ENCODE assay signal across 16 mouse cellular contexts in genomic region chr7:129215926-129216543, GRCm38 (mm10). TPM values are rescaled to one million over a fixed set of nuclear protein-coding genes. Genes with fewer than 3 reads are reported as not detected.
DNase-seq lines count a peak whose midpoint lies in the region; ATAC-seq and TF ChIP-seq lines count a peak whose summit lies in the region.
"Had no signal": no experiment of that assay in that cellular context is flagged by ENCODE, and none has a peak within 500 bp of the region (broad histone marks: within the 10 kb centered on the region; RNA-seq: fewer than 3 reads in every experiment).

No protein-coding gene starts in this region.

- DNase-seq in embryonic facial prominence, embryonic 14.5 days (ENCODE audit: low spot score) = peak; percentile 22
- DNase-seq in embryonic facial prominence, embryonic 10.5 days (ENCODE audit: low spot score) = no peak
- DNase-seq in kidney, postnatal 10 days = peak; percentile 18
- DNase-seq in kidney, adult 9 months = no peak
- peak; percentile 52 for DNase-seq in forelimb bud, embryonic 11.5 days (ENCODE audit: low read depth, low spot score)
- peak; percentile 54 for DNase-seq in midbrain, postnatal 0 days (ENCODE audit: low spot score)
- DNase-seq in T-cell, adult 2 months (ENCODE audit: low spot score) = no peak
- DNase-seq in layer of hippocampus, adult 18-20 months (ENCODE audit: low spot score in 2 of 2) = no peak
- DNase-seq: adrenal gland, adult 8-10 months; liver, postnatal 0 days; spleen, adult 18-20 months had no signal

- 0 out of 2 replicates have a peak, but pooled peaks have one; percentile 37 for ATAC-seq in embryonic facial prominence, embryonic 14.5 days (ENCODE audit: low read depth)
- no peak; the same call in 1 of the 2 replicates for ATAC-seq in midbrain, postnatal 0 days (ENCODE audit: low FRiP score)
- ATAC-seq: inflammation-experienced regulatory T-cells, adult 6 months; liver, postnatal 0 days had no signal

- no peaks in the 10 kb centered on the region for H3K27me3 ChIP-seq in embryonic facial prominence, embryonic 14.5 days (replicated peaks; ENCODE audit: control insufficient read depth, insufficient read depth, low read length)
- no peaks in the 10 kb centered on the region for H3K27me3 ChIP-seq in embryonic facial prominence, embryonic 10.5 days (replicated peaks; ENCODE audit: low read depth, poor library complexity, severe bottlenecking)
- no peaks in the 10 kb centered on the region; the same call in 1 of the 2 replicates for H3K27me3 ChIP-seq in midbrain, postnatal 0 days (ENCODE audit: insufficient read depth, low read length)
- H3K27me3 ChIP-seq: embryonic facial prominence, embryonic 13.5 days; limb, embryonic 13.5 days had no signal

- 86% methylated on average over 10 of the region's 10 CpGs for WGBS in embryonic facial prominence, embryonic 14.5 days
- 94% methylated on average over 10 of the region's 10 CpGs for WGBS in embryonic facial prominence, embryonic 10.5 days
- 70% methylated on average over 10 of the region's 10 CpGs for WGBS in midbrain, postnatal 0 days

- H3K4me2 ChIP-seq in embryonic facial prominence, embryonic 14.5 days (ENCODE audit: low read depth, low read length) = no peak overlapping the region
- H3K4me2 ChIP-seq in midbrain, postnatal 0 days (ENCODE audit: low read depth, low read length, poor library complexity, severe bottlenecking) = no peak overlapping the region
- H3K4me2 ChIP-seq: embryonic facial prominence, embryonic 13.5 days; limb, embryonic 13.5 days had no signal

- no peaks in the 10 kb centered on the region for H3K36me3 ChIP-seq in embryonic facial prominence, embryonic 14.5 days (ENCODE audit: control insufficient read depth, insufficient read depth, low read length)
- no peaks in the 10 kb centered on the region for H3K36me3 ChIP-seq in embryonic facial prominence, embryonic 10.5 days (replicated peaks)
- no peaks in the 10 kb centered on the region for H3K36me3 ChIP-seq in midbrain, postnatal 0 days (ENCODE audit: insufficient read depth, low read length)
- H3K36me3 ChIP-seq: embryonic facial prominence, embryonic 13.5 days; limb, embryonic 13.5 days had no signal

- H3K9me3 ChIP-seq in embryonic facial prominence, embryonic 14.5 days (ENCODE audit: control insufficient read depth, low read length) = no peaks in the 10 kb centered on the region
- no peaks in the 10 kb centered on the region for H3K9me3 ChIP-seq in embryonic facial prominence, embryonic 10.5 days
- no peaks in the 10 kb centered on the region for H3K9me3 ChIP-seq in midbrain, postnatal 0 days (ENCODE audit: low read length)
- H3K9me3 ChIP-seq: embryonic facial prominence, embryonic 13.5 days; limb, embryonic 13.5 days had no signal

- H3K27ac ChIP-seq in embryonic facial prominence, embryonic 14.5 days (replicated peaks; ENCODE audit: low read depth, low read length) = no peak overlapping the region
- no peak overlapping the region for H3K27ac ChIP-seq in embryonic facial prominence, embryonic 10.5 days (replicated peaks)
- peak overlapping the region; percentile 12; the same call in 1 of the 2 replicates for H3K27ac ChIP-seq in midbrain, postnatal 0 days (ENCODE audit: low read depth, low read length)
- H3K27ac ChIP-seq: embryonic facial prominence, embryonic 13.5 days had no signal

- no peaks in the 10 kb centered on the region for H3K4me1 ChIP-seq in embryonic facial prominence, embryonic 14.5 days (ENCODE audit: control insufficient read depth, insufficient read depth, low read length)
- no peaks in the 10 kb centered on the region for H3K4me1 ChIP-seq in embryonic facial prominence, embryonic 10.5 days
- H3K4me1 ChIP-seq in midbrain, postnatal 0 days (ENCODE audit: insufficient read depth, low read length) = no peaks in the 10 kb centered on the region; the same call in 1 of the 2 replicates
- H3K4me1 ChIP-seq: embryonic facial prominence, embryonic 13.5 days had no signal

- no peak for TF ChIP-seq CTCF in midbrain, postnatal 0 days (IDR thresholded peaks at IDR 0.05)

- no peak overlapping the region for H3K9ac ChIP-seq in embryonic facial prominence, embryonic 14.5 days (ENCODE audit: low read depth, low read length)
- no peak overlapping the region for H3K9ac ChIP-seq in midbrain, postnatal 0 days (replicated peaks; ENCODE audit: low read length, poor library complexity, severe bottlenecking)
- H3K9ac ChIP-seq: embryonic facial prominence, embryonic 13.5 days; limb, embryonic 13.5 days; liver, postnatal 0 days had no signal

- H3K4me3 ChIP-seq in embryonic facial prominence, embryonic 14.5 days (ENCODE audit: low read depth, low read length) = no peak overlapping the region
- H3K4me3 ChIP-seq in embryonic facial prominence, embryonic 10.5 days = no peak overlapping the region
- no peak overlapping the region for H3K4me3 ChIP-seq in midbrain, postnatal 0 days (ENCODE audit: low read depth, low read length)
- H3K4me3 ChIP-seq: embryonic facial prominence, embryonic 13.5 days; limb, embryonic 13.5 days had no signal

RNA-seq across cellular contexts. Expression of gene Plpp4, which starts 40.8 kb away (rescaled TPM):
- 0.71 and 0.93 TPM in 2 replicates for polyA plus RNA-seq in embryonic facial prominence, embryonic 14.5 days (2014; fragmentation: Nextera tagmentation; extraction: Ambion mirVana)
- 0.22 and 0.73 TPM in 2 replicates for polyA plus RNA-seq in embryonic facial prominence, embryonic 10.5 days (2016; fragmentation: Nextera tagmentation; extraction: Ambion mirVana)
- 21.9 and 25.0 TPM in 2 replicates for total RNA-seq in midbrain, postnatal 0 days (2014; rRNA removed)
- polyA plus RNA-seq in midbrain, postnatal 0 days (2015; fragmentation: Nextera tagmentation; extraction: Ambion mirVana) = 12.7 and 16.7 TPM in 2 replicates
- total RNA-seq in layer of hippocampus, adult 18-20 months (2021) = 10 to 100 TPM; 10.6 to 11.8 TPM
- total RNA-seq: adrenal gland, adult 8-10 months; granulocyte monocyte progenitor cell, adult 5-6 weeks; megakaryocyte progenitor cell, adult 5-6 weeks had no signal
- polyA plus RNA-seq: inflammation-experienced regulatory T-cells, adult 6 months; liver, postnatal 0 days had no signal

Comparison
In these comparisons a context has a peak if more than half of its experiments do, and no peak if none do; other contexts are left out.
1. DNase-seq: peak in embryonic facial prominence, embryonic 14.5 days (single experiment), kidney, postnatal 10 days (single experiment), forelimb bud, embryonic 11.5 days (single experiment) and midbrain, postnatal 0 days (single experiment); none in embryonic facial prominence, embryonic 10.5 days (single experiment), kidney, adult 9 months (single experiment), T-cell, adult 2 months (single experiment) and layer of hippocampus, adult 18-20 months (0 of 2).